Mouse (Mus musculus) small intestine, adult 2 months (tissue): ENCODE measurements around the gene Phip. TPM values are rescaled to one million over a fixed set of nuclear protein-coding genes. Genes with fewer than 3 reads are reported as not detected.

ENCODE experiments used
- H3K27ac ChIP-seq: fragments of 200-500 bp; 2 replicates; pipeline ENCODE4 v1.5.1; 2012; ENCODE audit warnings: low read depth, low read length, control low read depth, inconsistent platforms; ENCODE audit not compliant: insufficient read depth
- H3K27me3 ChIP-seq: fragments of 200-500 bp; 2 replicates; pipeline ENCODE4 v1.6.1; 2012; ENCODE audit warnings: mild to moderate bottlenecking, moderate library complexity, low read length, inconsistent platforms; ENCODE audit not compliant: control insufficient read depth, insufficient read depth
- H3K36me3 ChIP-seq: fragments of 200-500 bp; 2 replicates; pipeline ENCODE4 v1.6.1; 2012; ENCODE audit warnings: mild to moderate bottlenecking, low read length, control low read depth, inconsistent platforms; ENCODE audit not compliant: control insufficient read depth, insufficient read depth
- H3K4me1 ChIP-seq: fragments of 200-500 bp; 2 replicates; pipeline ENCODE4 v1.6.1; 2012; ENCODE audit warnings: low read length, inconsistent platforms, mixed read lengths; ENCODE audit not compliant: control insufficient read depth, insufficient read depth, insufficient read length
- H3K4me3 ChIP-seq: fragments of 200-500 bp; 2 replicates; pipeline ENCODE4 v1.5.1; 2012; ENCODE audit warnings: low read depth, mild to moderate bottlenecking, control low read depth, inconsistent platforms, low read length, moderate library complexity
- CTCF ChIP-seq: fragments of 200-500 bp; IDR thresholded peaks from 2 replicates; pipeline ENCODE4 v1.5.1; 2012; ENCODE audit warnings: low read depth, mild to moderate bottlenecking, control low read depth, inconsistent platforms, low read length, moderate library complexity, mixed read lengths; ENCODE audit not compliant: insufficient replicate concordance, insufficient read length; ENCODE audit errors: extremely low read depth
- POLR2A ChIP-seq: fragments of 200-500 bp; IDR thresholded peaks from 2 replicates; pipeline ENCODE4 v1.6.1; 2012; ENCODE audit warnings: low read depth, mild to moderate bottlenecking, control low read depth, inconsistent platforms, low read length, moderate library complexity
- WGBS: fragments of 180-500 bp; shearing (Covaris S2); methylation state at CpG from one replicate; pipeline ENCODE4 v1.1.7; 2018; 5-methylcytosine and 5-hydroxymethylcytosine counted together
- polyA plus RNA-seq: library from polyadenylated mRNA; depleted of rRNA; stranded (reverse); fragments of >200 nt; gene quantifications from 2 replicates; pipeline ENCODE4 v1.2.3, GENCODE M21; 2012

Gene Phip
- polyA plus RNA-seq, 1 experiment: 1.3 TPM

GRCm38 (mm10) chr9:82867698-82868097 lies 107.6 kb downstream of the Phip start:
- WGBS: 32% methylated on average over 3 of the region's 3 CpGs
- Histone ChIP-seq H3K36me3 (peaks cover 12% of the 10 kb centered on the region), H3K27me3 (no peaks in the 10 kb centered on the region), H3K4me3 (no peak overlapping the region), H3K4me1 (no peaks in the 10 kb centered on the region), H3K27ac (no peak overlapping the region)
- TF ChIP-seq CTCF: no peak
- no peak for TF ChIP-seq POLR2A

DNA sequence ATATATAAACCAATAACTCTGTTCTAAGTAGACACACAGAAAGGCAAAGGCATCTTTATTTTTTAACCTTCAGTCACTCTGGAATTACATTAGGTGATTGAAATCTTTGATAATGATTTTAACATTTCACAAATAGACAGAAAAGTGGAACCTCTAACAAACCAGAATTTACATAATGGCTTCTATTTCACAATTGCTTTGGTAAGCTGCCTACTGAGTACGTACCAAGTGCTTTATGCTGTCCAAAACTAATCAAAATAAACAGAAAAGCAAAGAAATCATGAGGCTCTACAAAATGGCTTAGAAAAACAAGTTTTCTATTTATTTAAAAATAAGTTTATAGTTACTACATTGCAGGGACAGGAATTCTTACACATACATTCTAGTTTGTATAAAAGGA lies 109.2 kb downstream of the Phip start:
- no peaks in the 10 kb centered on the region for H3K27me3 ChIP-seq
- H3K36me3 ChIP-seq: peaks cover 5% of the 10 kb centered on the region
- WGBS: 84% methylated on average over 1 of the region's 1 CpGs
- no peak overlapping the region for H3K4me3 ChIP-seq
- TF ChIP-seq POLR2A: no peak
- TF ChIP-seq CTCF: no peak
- H3K4me1 ChIP-seq: no peaks in the 10 kb centered on the region
- no peak overlapping the region for H3K27ac ChIP-seq

GRCm38 (mm10) chr9:82861775-82862430 lies 113.4 kb downstream of the Phip start:
- Histone ChIP-seq H3K4me1 (no peaks in the 10 kb centered on the region), H3K27me3 (no peaks in the 10 kb centered on the region), H3K36me3 (0 out of 2 replicates have a peak, but pooled peaks cover 2% of the 10 kb centered on the region), H3K27ac (no peak overlapping the region), H3K4me3 (no peak overlapping the region)
- 83% methylated on average over 3 of the region's 3 CpGs for WGBS
- no peak for TF ChIP-seq POLR2A
- no peak for TF ChIP-seq CTCF

DNA sequence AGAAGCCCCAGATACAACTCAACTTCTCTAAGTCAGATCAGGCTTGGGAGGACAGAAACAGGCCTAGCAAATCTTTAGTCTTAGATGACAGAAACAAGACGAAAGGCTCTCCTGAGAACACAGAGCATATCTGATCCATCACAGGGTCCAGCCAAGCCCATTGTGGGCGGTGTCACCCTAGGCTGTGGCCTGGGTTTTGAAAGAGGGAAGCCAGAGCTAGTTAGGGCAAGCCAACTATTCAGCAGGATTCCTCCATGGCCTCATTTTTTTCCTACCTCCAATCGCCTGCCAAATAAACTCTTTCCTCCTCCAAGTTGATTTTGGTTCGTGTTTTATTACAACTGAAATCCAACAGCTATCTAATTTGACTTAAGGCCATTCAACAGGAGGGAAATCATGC lies 114.0 kb downstream of the Phip start:
- WGBS: 73% methylated on average over 4 of the region's 4 CpGs
- no peaks in the 10 kb centered on the region for H3K4me1 ChIP-seq
- no peak overlapping the region for H3K27ac ChIP-seq
- H3K4me3 ChIP-seq: no peak overlapping the region
- 0 out of 2 replicates have a peak, but pooled peaks cover 2% of the 10 kb centered on the region for H3K36me3 ChIP-seq
- TF ChIP-seq POLR2A: no peak
- no peak for TF ChIP-seq CTCF
- no peaks in the 10 kb centered on the region for H3K27me3 ChIP-seq

DNA sequence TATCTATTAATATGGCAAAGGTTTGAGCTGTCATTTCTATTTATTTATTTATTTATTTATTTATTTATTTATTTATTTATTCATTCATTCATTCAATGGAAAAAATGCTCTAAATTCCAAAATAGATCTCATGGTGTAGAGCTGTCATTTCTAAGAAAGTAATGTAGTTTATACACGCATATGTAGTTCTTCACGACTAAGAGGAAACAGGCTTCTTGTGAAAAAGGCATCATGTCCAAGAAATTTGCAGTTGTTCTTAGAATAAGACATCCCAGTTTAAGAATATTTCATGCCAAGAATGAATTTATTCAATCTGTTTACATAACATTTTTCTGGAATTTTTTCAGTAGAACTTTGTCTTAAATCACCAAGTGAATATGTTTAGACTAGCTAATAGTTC lies 114.5 kb downstream of the Phip start:
- Histone ChIP-seq H3K27me3 (no peaks in the 10 kb centered on the region), H3K4me1 (no peaks in the 10 kb centered on the region), H3K27ac (no peak overlapping the region), H3K4me3 (no peak overlapping the region), H3K36me3 (0 out of 2 replicates have a peak, but pooled peaks cover 2% of the 10 kb centered on the region)
- TF ChIP-seq CTCF (no peak), POLR2A (no peak)
- 82% methylated on average over 2 of the region's 2 CpGs for WGBS

- H3K27me3 ChIP-seq: no peaks in the 10 kb centered on the region
- no peaks in the 10 kb centered on the region for H3K36me3 ChIP-seq
- no peak overlapping the region for H3K27ac ChIP-seq
- H3K4me1 ChIP-seq: no peaks in the 10 kb centered on the region
- H3K4me3 ChIP-seq: no peak overlapping the region
- TF ChIP-seq POLR2A (no peak), CTCF (no peak)
- 73% methylated on average over 4 of the region's 4 CpGs for WGBS
Observed at GRCm38 (mm10) chr9:82856241-82856640, 119.1 kb downstream of the Phip start.

DNA sequence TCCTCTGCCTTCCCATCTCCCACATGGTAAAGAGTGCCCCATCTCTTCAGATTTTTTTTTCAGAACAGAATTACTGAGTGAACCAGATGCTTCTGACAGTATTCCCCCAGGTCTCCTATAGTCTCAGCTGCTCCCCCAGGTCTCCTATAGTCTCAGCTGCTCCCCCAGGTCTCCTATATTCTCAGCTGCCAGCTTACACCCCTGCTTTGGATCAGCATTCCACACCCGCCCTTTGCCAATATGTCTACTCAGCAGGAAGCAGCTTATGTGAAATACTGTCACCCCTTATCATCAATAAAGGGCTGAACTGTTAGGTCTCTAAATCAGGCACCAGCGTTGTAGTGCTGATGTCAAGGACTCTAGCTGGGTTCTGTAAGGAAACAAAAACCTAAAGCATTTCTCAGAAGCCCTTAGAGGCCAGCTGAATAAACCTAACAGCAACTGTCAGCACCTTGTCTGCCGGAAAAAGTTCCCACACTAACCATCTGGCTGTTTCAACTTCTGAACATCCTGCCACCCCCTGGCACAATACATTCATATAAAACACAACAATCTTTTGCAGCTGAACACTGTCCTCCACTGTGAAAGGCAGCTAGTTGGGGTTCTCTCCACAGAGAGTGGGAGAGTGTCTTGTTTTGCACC lies 120.2 kb downstream of the Phip start:
- no peaks in the 10 kb centered on the region for H3K27me3 ChIP-seq
- H3K4me3 ChIP-seq: no peak overlapping the region
- H3K36me3 ChIP-seq: no peaks in the 10 kb centered on the region
- 36% methylated on average over 3 of the region's 3 CpGs for WGBS
- no peaks in the 10 kb centered on the region for H3K4me1 ChIP-seq
- no peak overlapping the region for H3K27ac ChIP-seq
- no peak for TF ChIP-seq CTCF
- no peak for TF ChIP-seq POLR2A

- no peak overlapping the region for H3K4me3 ChIP-seq
- TF ChIP-seq CTCF (no peak), POLR2A (no peak)
Observed at GRCm38 (mm10) chr9:82854040-82854439, 121.3 kb downstream of the Phip start.

More at GRCm38 (mm10) chr9:82854040-82854439, 121.3 kb downstream of the Phip start:
- no peaks in the 10 kb centered on the region for H3K36me3 ChIP-seq
- no peaks in the 10 kb centered on the region for H3K27me3 ChIP-seq
- no peaks in the 10 kb centered on the region for H3K4me1 ChIP-seq
- WGBS: 60% methylated on average over 2 of the region's 2 CpGs
- H3K27ac ChIP-seq: no peak overlapping the region
